Comparison of ENCODE assay signal across 8 mouse cellular contexts in the genomic region with DNA sequence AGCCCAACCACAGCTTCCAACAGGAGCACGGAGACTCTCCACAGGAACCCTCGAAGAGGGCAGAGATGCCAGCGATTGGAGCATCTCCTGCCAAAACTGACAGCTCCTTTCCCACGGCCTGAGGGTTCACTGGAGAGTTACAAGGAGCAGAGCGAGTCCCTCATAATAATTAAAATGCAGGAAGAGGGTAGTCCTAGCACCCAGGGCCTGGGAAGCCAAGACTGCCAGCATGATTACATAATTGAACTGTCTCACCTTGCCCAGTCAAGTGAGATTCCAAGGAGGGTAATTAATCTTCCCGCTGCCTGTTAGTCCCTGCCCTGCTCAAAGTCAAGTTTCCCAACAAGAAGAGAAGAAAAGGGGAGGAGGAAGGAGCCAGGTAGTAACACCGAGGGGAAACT.
DNase-seq lines count a peak whose midpoint lies in the region; TF ChIP-seq lines count a peak whose summit lies in the region.

No protein-coding gene starts in this region.

- no peak for TF ChIP-seq CTCF in thymus, adult 2 months (IDR thresholded peaks at IDR 0.05; ENCODE audit: borderline replicate concordance, control insufficient read depth, extremely low read depth, insufficient read depth, low read length, poor library complexity)

- no peak for DNase-seq in thymus, adult 2 months
- DNase-seq in thymus, adult 18-20 months, result no peak
- DNase-seq in hindbrain, embryonic 10.5 days (ENCODE audit: low spot score), result no peak
- peak; percentile 23 to 47 for DNase-seq in kidney, postnatal 4 days
- DNase-seq in thymus, postnatal 4 days, result peak; percentile 39
- DNase-seq in gastrocnemius, adult 18-20 months (ENCODE audit: low spot score), result no peak
- no peak for DNase-seq in frontal cortex, postnatal 10 days (ENCODE audit: low spot score in 2 of 2)
- no peak for DNase-seq in adrenal gland, adult 18-20 months (ENCODE audit: low spot score in 2 of 2)

- no peak overlapping the region for H3K4me3 ChIP-seq in thymus, adult 2 months (ENCODE audit: control insufficient read depth, insufficient read depth, low read length)
- H3K4me3 ChIP-seq in hindbrain, embryonic 10.5 days, result no peak overlapping the region

- H3K9me3 ChIP-seq in hindbrain, embryonic 10.5 days, result no peaks in the 10 kb centered on the region

- H3K27me3 ChIP-seq in thymus, adult 2 months (ENCODE audit: control insufficient read depth, insufficient read depth, low read length), result no peaks in the 10 kb centered on the region
- peaks cover 9% of the 10 kb centered on the region; the same call in 1 of the 2 replicates for H3K27me3 ChIP-seq in hindbrain, embryonic 10.5 days (ENCODE audit: insufficient read depth, poor library complexity, severe bottlenecking)

- peaks cover 29% of the 10 kb centered on the region for H3K4me1 ChIP-seq in thymus, adult 2 months (replicated peaks; ENCODE audit: control insufficient read depth, insufficient read depth, low read length)
- H3K4me1 ChIP-seq in hindbrain, embryonic 10.5 days (replicated peaks), result peaks cover 22% of the 10 kb centered on the region

- no peaks in the 10 kb centered on the region for H3K36me3 ChIP-seq in thymus, adult 2 months (ENCODE audit: control insufficient read depth, insufficient read depth, low read length)
- no peaks in the 10 kb centered on the region for H3K36me3 ChIP-seq in hindbrain, embryonic 10.5 days

- no peak for TF ChIP-seq POLR2A in thymus, adult 2 months (IDR thresholded peaks at IDR 0.05; ENCODE audit: control insufficient read depth, extremely low read depth, insufficient read depth, low read length, poor library complexity)

- peak overlapping the region; percentile 86 for H3K27ac ChIP-seq in thymus, adult 2 months (ENCODE audit: control insufficient read depth, insufficient read depth, low read length)
- H3K27ac ChIP-seq in hindbrain, embryonic 10.5 days, result peak overlapping the region; percentile 40

- WGBS in thymus, adult 2 months, result 79% methylated on average over 7 of the region's 7 CpGs
- WGBS in hindbrain, embryonic 10.5 days, result 13% methylated on average over 7 of the region's 7 CpGs

Comparison
In these comparisons a context has a peak if more than half of its experiments do, and no peak if none do; other contexts are left out.
1. DNase-seq: peak in kidney, postnatal 4 days (2 of 2) and thymus, postnatal 4 days (single experiment); none in thymus, adult 2 months (single experiment), thymus, adult 18-20 months (0 of 2), hindbrain, embryonic 10.5 days (single experiment), gastrocnemius, adult 18-20 months (single experiment), frontal cortex, postnatal 10 days (0 of 2) and adrenal gland, adult 18-20 months (0 of 2).